Mouse (Mus musculus) ES-Bruce4 (cell line): ENCODE measurements around the gene Map7d1.

Experiments
- CTCF ChIP-seq: IDR thresholded peaks from one replicate; pipeline ENCODE4 v1.8.1; 2011; ENCODE audit warnings: low read depth, low read length
- POLR2A ChIP-seq: IDR thresholded peaks from one replicate; pipeline ENCODE4 v1.8.1; 2011; ENCODE audit warnings: low read length; ENCODE audit not compliant: insufficient read depth

- no peak for TF ChIP-seq POLR2A
- TF ChIP-seq CTCF = no peak
Observed at GRCm38 (mm10) chr4:126197485-126197884, 58.7 kb downstream of the Map7d1 start.
